Mouse (Mus musculus): ENCODE results near the gene Ttc9. TPM values are rescaled to one million over a fixed set of nuclear protein-coding genes. Genes with fewer than 3 reads are reported as not detected.

Ttc9 gene
- total and polyA plus RNA-seq, 2 experiments from 2014 or later, result 16.7 to 60.2 TPM

DNA sequence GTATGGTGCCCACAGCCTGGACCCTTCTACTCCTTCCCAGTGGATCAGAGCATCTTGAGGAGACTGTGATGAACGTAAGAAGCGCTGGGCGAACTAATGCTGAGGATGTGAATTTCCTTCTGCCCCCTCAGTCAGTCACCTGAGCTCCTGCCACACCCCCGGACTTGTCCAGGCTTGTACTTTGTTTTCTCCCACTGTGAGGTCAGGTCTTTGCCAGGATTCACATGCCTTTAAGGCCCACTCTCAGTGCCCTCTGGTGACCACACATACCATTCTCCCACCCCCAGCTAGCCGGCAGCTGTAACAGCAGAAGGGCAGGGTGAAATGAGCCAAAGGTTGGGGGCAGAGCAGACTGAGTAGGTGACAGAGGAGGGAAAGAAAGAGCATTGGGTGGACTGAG lies 32.9 kb downstream of the Ttc9 start:
- Histone ChIP-seq H3K36me3 (ENCODE audit: insufficient read depth, low read length) (peaks cover 40% of the 10 kb centered on the region), H3K27ac (ENCODE audit: low read depth, low read length) (no peak overlapping the region), H3K9me3 (ENCODE audit: low read length) (no peaks in the 10 kb centered on the region), H3K9ac (replicated peaks; ENCODE audit: low read length, poor library complexity, severe bottlenecking) (no peak overlapping the region), H3K4me2 (ENCODE audit: low read depth, low read length, poor library complexity, severe bottlenecking) (no peak overlapping the region), H3K27me3 (ENCODE audit: insufficient read depth, low read length) (no peaks in the 10 kb centered on the region), H3K4me1 (ENCODE audit: insufficient read depth, low read length) (no peaks in the 10 kb centered on the region), H3K4me3 (ENCODE audit: low read depth, low read length) (no peak overlapping the region)
- no peak for TF ChIP-seq CTCF (IDR thresholded peaks at IDR 0.05)
- WGBS, result 79% methylated on average over 5 of the region's 5 CpGs
- ATAC-seq (ENCODE audit: low FRiP score), result no peak
- DNase-seq (ENCODE audit: low spot score), result no peak

DNA sequence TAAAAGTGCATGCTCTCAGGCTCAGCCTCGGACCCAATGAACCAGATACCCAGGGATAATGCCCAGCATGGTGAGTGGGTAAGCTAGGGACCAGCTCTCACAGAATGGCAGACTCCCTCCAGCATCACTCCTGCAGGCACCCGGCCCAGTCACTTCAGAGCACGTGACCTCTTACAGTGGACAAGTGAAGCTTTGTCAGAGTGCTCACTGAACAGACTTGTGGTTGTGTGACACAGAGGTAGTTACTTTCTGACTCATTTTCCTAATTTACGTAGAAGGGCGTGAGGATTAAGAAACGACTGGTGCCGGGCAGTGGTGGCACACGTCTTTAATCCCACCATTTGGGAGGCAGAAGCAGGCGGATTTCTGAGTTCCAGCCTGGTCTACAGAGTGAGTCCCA lies 37.4 kb downstream of the Ttc9 start:
- Histone ChIP-seq H3K4me2 (ENCODE audit: low read depth, low read length, poor library complexity, severe bottlenecking) (no peak overlapping the region), H3K9ac (replicated peaks; ENCODE audit: low read length, poor library complexity, severe bottlenecking) (no peak overlapping the region), H3K27ac (ENCODE audit: low read depth, low read length) (no peak overlapping the region), H3K9me3 (ENCODE audit: low read length) (no peaks in the 10 kb centered on the region), H3K4me3 (ENCODE audit: low read depth, low read length) (no peak overlapping the region), H3K27me3 (ENCODE audit: insufficient read depth, low read length) (no peaks in the 10 kb centered on the region), H3K4me1 (ENCODE audit: insufficient read depth, low read length) (no peaks in the 10 kb centered on the region), H3K36me3 (ENCODE audit: insufficient read depth, low read length) (peaks cover 24% of the 10 kb centered on the region)
- 89% methylated on average over 9 of the region's 9 CpGs for WGBS
- no peak for TF ChIP-seq CTCF (IDR thresholded peaks at IDR 0.05)
- ATAC-seq (ENCODE audit: low FRiP score) (no peak), DNase-seq (ENCODE audit: low spot score) (no peak)

DNA sequence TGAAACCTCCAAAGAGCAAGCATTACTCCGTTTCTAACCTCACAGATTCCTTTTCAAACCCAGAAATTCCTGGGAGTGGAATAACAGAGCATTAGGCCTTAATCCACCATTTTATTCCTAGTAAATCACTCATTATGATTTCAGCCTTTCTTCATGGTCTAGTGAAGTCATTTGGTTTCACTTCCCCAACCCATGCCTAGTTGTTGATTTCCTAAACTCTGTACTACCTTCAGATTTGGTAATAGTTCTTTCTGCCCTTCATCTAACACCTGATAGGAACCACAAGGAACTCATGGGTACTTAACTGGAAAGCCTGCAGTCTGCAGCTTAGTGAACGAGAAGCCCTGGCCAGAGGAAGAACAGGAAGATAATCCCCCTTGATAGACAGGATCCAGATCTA lies 44.5 kb downstream of the Ttc9 start:
- Histone ChIP-seq H3K36me3 (ENCODE audit: insufficient read depth, low read length) (no peaks in the 10 kb centered on the region), H3K4me3 (ENCODE audit: low read depth, low read length) (no peak overlapping the region), H3K9ac (replicated peaks; ENCODE audit: low read length, poor library complexity, severe bottlenecking) (no peak overlapping the region), H3K9me3 (ENCODE audit: low read length) (no peaks in the 10 kb centered on the region), H3K4me2 (ENCODE audit: low read depth, low read length, poor library complexity, severe bottlenecking) (no peak overlapping the region), H3K27me3 (ENCODE audit: insufficient read depth, low read length) (no peaks in the 10 kb centered on the region), H3K27ac (ENCODE audit: low read depth, low read length) (no peak overlapping the region), H3K4me1 (ENCODE audit: insufficient read depth, low read length) (no peaks in the 10 kb centered on the region)
- WGBS, result 16% methylated on average over 2 of the region's 2 CpGs
- no peak for ATAC-seq (ENCODE audit: low FRiP score)
- DNase-seq (ENCODE audit: low spot score), result no peak
- TF ChIP-seq CTCF (IDR thresholded peaks at IDR 0.05), result no peak

DNA sequence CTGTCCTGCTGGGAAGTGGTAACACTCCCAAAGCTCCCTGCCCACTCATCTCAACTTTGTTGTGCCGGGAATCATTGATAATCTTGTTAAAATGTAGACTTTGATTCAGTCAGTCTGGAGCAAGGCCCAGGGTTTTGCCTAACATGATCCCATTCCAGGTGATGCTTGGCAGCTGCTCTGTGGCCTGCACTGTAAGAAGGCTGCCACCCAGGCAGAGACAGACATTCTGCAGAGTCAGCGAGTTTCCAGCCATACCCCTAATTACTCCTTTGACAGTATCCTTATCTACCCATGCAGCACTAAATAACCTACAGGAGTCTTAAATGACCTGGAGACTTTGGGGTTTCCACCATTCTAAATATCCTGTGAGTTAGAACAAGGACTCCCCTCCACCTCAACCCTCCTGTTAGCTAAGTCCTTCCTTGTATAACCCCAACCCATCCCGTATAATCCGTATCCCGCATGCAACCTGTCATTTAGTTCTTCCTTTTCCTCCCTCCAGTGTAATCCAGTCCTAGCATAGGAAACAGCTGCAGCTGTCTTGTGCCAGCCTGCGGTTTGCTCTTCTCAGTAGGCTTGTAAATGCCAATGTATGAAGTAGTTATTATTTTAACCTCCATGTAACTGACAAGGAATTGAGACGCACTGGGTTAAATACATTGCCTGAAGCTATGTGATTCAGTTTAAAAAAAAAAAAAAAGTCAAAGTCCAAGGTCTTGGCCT lies 48.9 kb downstream of the Ttc9 start:
- H3K4me2 ChIP-seq (ENCODE audit: low read depth, low read length, poor library complexity, severe bottlenecking), result no peak overlapping the region
- no peak overlapping the region for H3K9ac ChIP-seq (replicated peaks; ENCODE audit: low read length, poor library complexity, severe bottlenecking)
- TF ChIP-seq CTCF (IDR thresholded peaks at IDR 0.05), result no peak
- H3K36me3 ChIP-seq (ENCODE audit: insufficient read depth, low read length), result no peaks in the 10 kb centered on the region
- ATAC-seq (ENCODE audit: low FRiP score), result no peak
- no peak overlapping the region for H3K4me3 ChIP-seq (ENCODE audit: low read depth, low read length)
- no peaks in the 10 kb centered on the region for H3K4me1 ChIP-seq (ENCODE audit: insufficient read depth, low read length)
- no peaks in the 10 kb centered on the region for H3K9me3 ChIP-seq (ENCODE audit: low read length)
- 68% methylated on average over 7 of the region's 7 CpGs for WGBS
- no peak for DNase-seq (ENCODE audit: low spot score)
- no peaks in the 10 kb centered on the region for H3K27me3 ChIP-seq (ENCODE audit: insufficient read depth, low read length)
- H3K27ac ChIP-seq (ENCODE audit: low read depth, low read length), result no peak overlapping the region

DNA sequence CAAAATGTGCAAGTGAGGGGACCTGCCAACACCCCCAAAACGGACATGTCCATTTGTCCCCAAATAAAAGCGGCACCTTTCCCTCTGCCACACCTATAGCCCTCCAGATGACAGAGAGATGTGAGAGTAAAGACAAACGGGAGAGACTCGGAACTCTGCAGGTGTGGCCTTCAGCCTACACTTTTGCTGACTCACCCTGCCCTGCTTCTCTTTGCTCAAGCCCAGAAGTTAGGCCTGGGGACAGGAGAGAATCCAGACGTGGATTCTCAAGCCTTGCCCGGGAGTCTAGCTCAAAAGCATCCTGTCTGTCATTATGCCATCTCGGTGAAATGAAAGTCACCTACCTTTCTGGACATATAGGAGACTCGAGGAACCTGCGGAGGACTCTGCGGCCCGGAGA lies 52.3 kb downstream of the Ttc9 start:
- ATAC-seq (ENCODE audit: low FRiP score) (no peak), DNase-seq (ENCODE audit: low spot score) (no peak)
- no peaks in the 10 kb centered on the region for H3K4me1 ChIP-seq (ENCODE audit: insufficient read depth, low read length)
- no peak overlapping the region for H3K9ac ChIP-seq (replicated peaks; ENCODE audit: low read length, poor library complexity, severe bottlenecking)
- no peaks in the 10 kb centered on the region for H3K27me3 ChIP-seq (ENCODE audit: insufficient read depth, low read length)
- TF ChIP-seq CTCF (IDR thresholded peaks at IDR 0.05), result no peak
- H3K9me3 ChIP-seq (ENCODE audit: low read length), result no peaks in the 10 kb centered on the region
- no peak overlapping the region for H3K4me2 ChIP-seq (ENCODE audit: low read depth, low read length, poor library complexity, severe bottlenecking)
- H3K27ac ChIP-seq (ENCODE audit: low read depth, low read length), result no peak overlapping the region
- 79% methylated on average over 11 of the region's 11 CpGs for WGBS
- H3K4me3 ChIP-seq (ENCODE audit: low read depth, low read length), result no peak overlapping the region
- no peaks in the 10 kb centered on the region for H3K36me3 ChIP-seq (ENCODE audit: insufficient read depth, low read length)

DNA sequence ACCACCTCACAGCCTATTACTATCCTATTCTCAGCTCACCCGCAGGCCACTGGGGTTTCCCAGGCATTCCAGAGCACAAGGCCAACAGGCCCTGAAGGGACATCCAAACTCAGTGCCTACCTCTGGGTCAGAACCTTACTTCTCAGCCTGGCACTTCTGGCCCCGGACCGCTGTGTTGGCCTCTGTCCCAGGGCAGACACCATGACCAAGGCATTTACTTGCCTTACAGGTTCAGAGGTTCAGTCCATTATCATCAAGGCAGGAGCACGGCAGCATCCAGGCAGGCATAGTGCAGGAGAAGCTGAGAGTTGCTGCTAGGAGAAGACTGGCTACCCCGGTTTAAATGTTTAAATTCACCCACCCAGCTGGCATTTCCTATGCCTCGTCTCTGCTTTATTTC lies 53.0 kb downstream of the Ttc9 start:
- H3K27me3 ChIP-seq (ENCODE audit: insufficient read depth, low read length), result no peaks in the 10 kb centered on the region
- TF ChIP-seq CTCF (IDR thresholded peaks at IDR 0.05), result no peak
- H3K9me3 ChIP-seq (ENCODE audit: low read length), result no peaks in the 10 kb centered on the region
- H3K27ac ChIP-seq (ENCODE audit: low read depth, low read length), result no peak overlapping the region
- no peaks in the 10 kb centered on the region for H3K36me3 ChIP-seq (ENCODE audit: insufficient read depth, low read length)
- H3K4me3 ChIP-seq (ENCODE audit: low read depth, low read length), result no peak overlapping the region
- H3K4me2 ChIP-seq (ENCODE audit: low read depth, low read length, poor library complexity, severe bottlenecking), result no peak overlapping the region
- 81% methylated on average over 6 of the region's 6 CpGs for WGBS
- no peak overlapping the region for H3K9ac ChIP-seq (replicated peaks; ENCODE audit: low read length, poor library complexity, severe bottlenecking)
- no peaks in the 10 kb centered on the region for H3K4me1 ChIP-seq (ENCODE audit: insufficient read depth, low read length)
- ATAC-seq (ENCODE audit: low FRiP score) (no peak), DNase-seq (ENCODE audit: low spot score) (no peak)
